Mouse (Mus musculus) MEL (cell line): ENCODE data around the gene Pmm1. TPM values are rescaled to one million over a fixed set of nuclear protein-coding genes. Genes with fewer than 3 reads are reported as not detected.

Source experiments
- DNase-seq: peaks from one replicate; pipeline ENCODE4 v3.0.0; 2011; ENCODE audit warnings: low read depth, low spot score
- H3K27ac ChIP-seq: 2 replicates; pipeline ENCODE4 v1.5.1; 2012; ENCODE audit warnings: low read depth, mild to moderate bottlenecking, control low read depth, low read length, moderate library complexity; ENCODE audit not compliant: control insufficient read depth
- H3K27me3 ChIP-seq, 2 experiments: fragments of 150-350 bp in 1 of 2; sonication (generic) in 1 of 2; 2 replicates each; pipeline ENCODE4 v1.6.1; 2012; ENCODE audit warnings: low read length in 2 of 2, mild to moderate bottlenecking in 2 of 2, improper control_type of control experiment in 1 of 2, moderate library complexity in 1 of 2; ENCODE audit not compliant: insufficient read depth in 2 of 2, control insufficient read depth in 1 of 2
- H3K36me3 ChIP-seq, 2 experiments: 2 replicates each; pipeline ENCODE4 v1.6.1; 2012 to 2014; ENCODE audit warnings: low read length in 2 of 2, improper control_type of control experiment in 1 of 2, inconsistent platforms in 1 of 2, mild to moderate bottlenecking in 1 of 2; ENCODE audit not compliant: insufficient read depth in 2 of 2, control insufficient read depth in 1 of 2
- H3K4me1 ChIP-seq, 2 experiments: fragments of 150-350 bp in 1 of 2; sonication (generic) in 1 of 2; 2 replicates each; pipeline ENCODE4 v1.6.1; 2012; ENCODE audit warnings: low read length in 2 of 2, improper control_type of control experiment in 1 of 2, mild to moderate bottlenecking in 1 of 2; ENCODE audit not compliant: insufficient read depth in 2 of 2, control insufficient read depth in 1 of 2
- H3K4me3 ChIP-seq, 2 experiments: fragments of 150-350 bp in 1 of 2; sonication (generic) in 1 of 2; 2 replicates each; pipeline ENCODE4 v1.5.1; 2012; ENCODE audit warnings: low read depth in 2 of 2, low read length in 2 of 2, mild to moderate bottlenecking in 2 of 2, moderate library complexity in 2 of 2, control low read depth in 1 of 2, improper control_type of control experiment in 1 of 2; ENCODE audit not compliant: control insufficient read depth in 1 of 2, insufficient read depth in 1 of 2
- H3K79me2 ChIP-seq: 2 replicates; pipeline ENCODE4 v1.6.1; 2012; ENCODE audit warnings: mild to moderate bottlenecking, low read length, moderate library complexity; ENCODE audit not compliant: control insufficient read depth, poor library complexity, insufficient read depth
- H3K9ac ChIP-seq: 2 replicates; pipeline ENCODE4 v1.6.1; 2012; ENCODE audit warnings: low read depth, mild to moderate bottlenecking, control low read depth, low read length, moderate library complexity; ENCODE audit not compliant: control insufficient read depth, poor library complexity, severe bottlenecking
- H3K9me3 ChIP-seq: fragments of 150-350 bp; sonication (generic); replicated peaks from 2 replicates; pipeline ENCODE4 v1.6.1; 2012; ENCODE audit warnings: mild to moderate bottlenecking, low read length, improper control_type of control experiment, moderate library complexity; ENCODE audit not compliant: insufficient read depth
- BHLHE40 ChIP-seq: IDR thresholded peaks from 2 replicates; pipeline ENCODE4 v1.6.1; 2012; ENCODE audit warnings: low read depth, mild to moderate bottlenecking, inconsistent platforms, low read length, improper control_type of control experiment, borderline replicate concordance
- CTCF ChIP-seq, 3 experiments: IDR thresholded peaks in 2 of 3; conservative IDR thresholded peaks in 1 of 3; 2 replicates each; pipeline ENCODE4 v1.5.1; 2011 to 2012; ENCODE audit warnings: low read length in 3 of 3, low read depth in 2 of 3, mild to moderate bottlenecking in 2 of 3, improper control_type of control experiment in 1 of 3, inconsistent platforms in 1 of 3, mixed read lengths in 1 of 3, moderate library complexity in 1 of 3; ENCODE audit not compliant: control insufficient read depth in 1 of 3, insufficient read depth in 1 of 3, poor library complexity in 1 of 3, severe bottlenecking in 1 of 3
- E2F4 ChIP-seq: IDR thresholded peaks from 2 replicates; pipeline ENCODE4 v1.6.1; 2011; ENCODE audit warnings: low read depth, low read length, improper control_type of control experiment, borderline replicate concordance
- ETS1 ChIP-seq: IDR thresholded peaks from 2 replicates; pipeline ENCODE4 v1.6.1; 2012; ENCODE audit warnings: low read depth, mild to moderate bottlenecking, inconsistent platforms, low read length, improper control_type of control experiment, moderate library complexity
- KAT2A ChIP-seq: conservative IDR thresholded peaks from 2 replicates; pipeline ENCODE4 v1.6.1; 2012; ENCODE audit warnings: low read depth, low read length, improper control_type of control experiment, inconsistent platforms
- MEF2A ChIP-seq: IDR thresholded peaks from 2 replicates; pipeline ENCODE4 v1.6.1; 2014; ENCODE audit warnings: low read depth, mild to moderate bottlenecking, inconsistent platforms, low read length, improper control_type of control experiment; ENCODE audit not compliant: poor library complexity, insufficient replicate concordance, severe bottlenecking; ENCODE audit errors: extremely low read depth
- MYC ChIP-seq: IDR thresholded peaks from 2 replicates; pipeline ENCODE4 v1.6.1; 2011; ENCODE audit warnings: low read depth, mild to moderate bottlenecking, low read length, improper control_type of control experiment, moderate library complexity
- NELFE ChIP-seq: IDR thresholded peaks from 2 replicates; pipeline ENCODE4 v1.6.1; 2011; ENCODE audit warnings: low read depth, low read length, improper control_type of control experiment
- POLR2A ChIP-seq, 2 experiments: IDR thresholded peaks; 2 replicates each; pipeline ENCODE4 v1.6.1; 2011 to 2012; ENCODE audit warnings: low read length in 2 of 2, mild to moderate bottlenecking in 2 of 2, control low read depth in 1 of 2, improper control_type of control experiment in 1 of 2, low read depth in 1 of 2, moderate library complexity in 1 of 2; ENCODE audit not compliant: control insufficient read depth in 1 of 2, insufficient read depth in 1 of 2, poor library complexity in 1 of 2
- POLR2AphosphoS2 ChIP-seq: IDR thresholded peaks from 2 replicates; pipeline ENCODE4 v1.6.1; 2011; ENCODE audit warnings: low read length, improper control_type of control experiment
- TCF12 ChIP-seq: IDR thresholded peaks from 2 replicates; pipeline ENCODE4 v1.6.1; 2014; ENCODE audit warnings: low read depth, mild to moderate bottlenecking, inconsistent platforms, low read length, improper control_type of control experiment, moderate library complexity
- USF1 ChIP-seq: IDR thresholded peaks from 2 replicates; pipeline ENCODE4 v1.6.1; 2014; ENCODE audit warnings: low read depth, mild to moderate bottlenecking, inconsistent platforms, low read length, improper control_type of control experiment, moderate library complexity
- ZMIZ1 ChIP-seq: IDR thresholded peaks from 2 replicates; pipeline ENCODE4 v1.6.1; 2012; ENCODE audit warnings: low read depth, mild to moderate bottlenecking, inconsistent platforms, low read length, improper control_type of control experiment, moderate library complexity
- ZNF384 ChIP-seq: IDR thresholded peaks from 2 replicates; pipeline ENCODE4 v1.6.1; 2012; ENCODE audit warnings: low read depth, mild to moderate bottlenecking, inconsistent platforms, low read length, improper control_type of control experiment
- polyA plus RNA-seq, 2 experiments: library from polyadenylated mRNA; stranded (reverse) in 1 of 2; unstranded in 1 of 2; fragments of >175 nt in 1 of 2; fragments of >200 nt in 1 of 2; gene quantifications; 2 replicates each; pipeline versions ENCODE4 v1.2.1 to v1.2.4; 2012; ENCODE audit warnings: low replicate concordance in 2 of 2, low read depth in 1 of 2; ENCODE audit not compliant: insufficient read length in 2 of 2, insufficient read depth in 1 of 2, missing spikeins in 1 of 2
- total RNA-seq: library from RNA; depleted of rRNA; stranded (reverse); fragments of 300-350 nt; gene quantifications from 2 replicates; pipeline ENCODE4 v1.2.3, GENCODE M21; 2012

The Pmm1 gene
- total and polyA plus RNA-seq, 3 experiments: 72.7 to 111 TPM; not detected in 1

DNA sequence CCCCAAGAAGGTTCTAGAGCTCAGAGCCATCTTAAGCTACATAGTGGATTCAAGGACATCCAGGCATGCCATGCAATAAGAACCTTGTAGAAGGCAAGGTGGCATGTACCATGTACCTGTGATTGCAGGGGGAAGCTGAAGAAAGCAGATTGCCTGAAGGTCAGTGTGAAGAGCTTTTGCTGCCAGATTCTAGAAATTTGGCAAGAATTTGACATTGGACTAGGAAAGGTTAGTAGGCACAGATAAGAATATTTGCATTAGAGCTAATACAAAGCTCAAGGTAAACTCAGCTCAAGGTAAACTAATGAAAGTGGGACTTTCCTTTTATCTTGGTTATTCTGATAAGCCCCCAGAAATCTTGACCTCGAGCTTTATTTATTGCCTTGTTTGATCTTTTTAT is 3.5 kb upstream of the Pmm1 start:
- Histone ChIP-seq H3K79me2 (peaks cover 6% of the 10 kb centered on the region; the same call in 1 of the 2 replicates), H3K27ac (no peak overlapping the region), H3K4me3 (no peak overlapping the region), H3K9ac (no peak overlapping the region), H3K9me3 (no peaks in the 10 kb centered on the region), H3K36me3 (0 out of 4 replicates have a peak, but pooled peaks cover 0 to 2% of the 10 kb centered on the region in 2 experiments), H3K4me1 (peaks cover 0 to 6% of the 10 kb centered on the region in 2 experiments; a peak in 1 of 4 replicates), H3K27me3 (no peaks in the 10 kb centered on the region)
- no peak for TF ChIP-seq E2F4
- TF ChIP-seq CTCF (IDR thresholded peaks at IDR 0.05 in 2 of 3, conservative IDR thresholded peaks at IDR 0.05 in 1 of 3; ENCODE audit: control insufficient read depth in 1 of 3, insufficient read depth in 1 of 3, low read depth in 2 of 3, low read length in 3 of 3, poor library complexity in 1 of 3, severe bottlenecking in 1 of 3): no peak
- no peak for TF ChIP-seq MYC
- no peak for DNase-seq

GRCm38 (mm10) chr15:81961078-81961451 is 335 bp upstream of the Pmm1 start:
- H3K27me3 ChIP-seq: no peaks in the 10 kb centered on the region
- peak overlapping the region; percentile 38; the same call in 1 of the 2 replicates for H3K27ac ChIP-seq
- H3K4me1 ChIP-seq: peaks cover 0 to 11% of the 10 kb centered on the region in 2 experiments; a peak in 2 of 4 replicates
- TF ChIP-seq BHLHE40: no peak
- TF ChIP-seq CTCF (IDR thresholded peaks at IDR 0.05 in 2 of 3, conservative IDR thresholded peaks at IDR 0.05 in 1 of 3; ENCODE audit: control insufficient read depth in 1 of 3, insufficient read depth in 1 of 3, low read depth in 2 of 3, low read length in 3 of 3, poor library complexity in 1 of 3, severe bottlenecking in 1 of 3): no peak
- TF ChIP-seq ETS1: no peak
- no peak for TF ChIP-seq MEF2A
- TF ChIP-seq E2F4: no peak
- no peak for TF ChIP-seq USF1
- no peak for TF ChIP-seq POLR2A (IDR thresholded peaks at IDR 0.05; ENCODE audit: control insufficient read depth in 1 of 2, insufficient read depth in 1 of 2, low read depth in 1 of 2, low read length in 2 of 2, poor library complexity in 1 of 2)
- no peak for TF ChIP-seq POLR2AphosphoS2
- no peak for TF ChIP-seq ZMIZ1
- TF ChIP-seq KAT2A: no peak
- TF ChIP-seq ZNF384: no peak
- TF ChIP-seq TCF12: no peak
- TF ChIP-seq NELFE: no peak
- H3K9me3 ChIP-seq: no peaks in the 10 kb centered on the region
- H3K4me3 ChIP-seq: peak overlapping the region; percentile 59 to 66
- peaks cover 6% of the 10 kb centered on the region; the same call in 1 of the 2 replicates for H3K79me2 ChIP-seq
- no peak for DNase-seq
- H3K36me3 ChIP-seq: peaks cover 0 to 5% of the 10 kb centered on the region in 2 experiments; a peak in 3 of 4 replicates
- peak overlapping the region; percentile 76 for H3K9ac ChIP-seq
